Mouse (Mus musculus) urinary bladder, postnatal 10 days (tissue): ENCODE measurements around the gene Thra.
"Not testable (repeated sequence)": the region's sequence is repeated elsewhere in the genome, so short reads cannot be mapped to it uniquely, and the experiment has no call there.

ENCODE experiments used
- DNase-seq: peaks from one replicate; pipeline ENCODE4 v3.0.0; 2022; ENCODE audit warnings: low spot score

The Thra gene

GRCm38 (mm10) chr11:98717904-98718303 is 22.5 kb upstream of the Thra start:
- DNase-seq = no peak

GRCm38 (mm10) chr11:98720756-98721155 is 19.7 kb upstream of the Thra start:
- no peak for DNase-seq

- no peak for DNase-seq
Measured at GRCm38 (mm10) chr11:98721458-98722226, 18.8 kb upstream of the Thra start.

- no peak for DNase-seq
Measured at GRCm38 (mm10) chr11:98723098-98723497, 17.3 kb upstream of the Thra start.

- no peak for DNase-seq
Measured at GRCm38 (mm10) chr11:98725926-98726506, 14.4 kb upstream of the Thra start.

GRCm38 (mm10) chr11:98729119-98729588 is 11.3 kb upstream of the Thra start, which contains the start of gene Med24:
Gene Med24, minus strand, starts transcription at chr11:98729435.
- no peak for DNase-seq

GRCm38 (mm10) chr11:98730727-98731126 is 9.7 kb upstream of the Thra start:
- no peak for DNase-seq

- DNase-seq = no peak
Measured at GRCm38 (mm10) chr11:98731134-98731533, 9.3 kb upstream of the Thra start.

- DNase-seq = no peak
Measured at GRCm38 (mm10) chr11:98734020-98734419, 6.4 kb upstream of the Thra start.

- DNase-seq = no peak
Measured at GRCm38 (mm10) chr11:98735111-98735510, 5.3 kb upstream of the Thra start.

GRCm38 (mm10) chr11:98736176-98736575 is 4.3 kb upstream of the Thra start:
- no peak for DNase-seq

- DNase-seq = not testable (repeated sequence)
Measured at GRCm38 (mm10) chr11:98737220-98737619, 3.2 kb upstream of the Thra start.

GRCm38 (mm10) chr11:98738428-98738911 is 2.0 kb upstream of the Thra start:
- no peak for DNase-seq

- DNase-seq = no peak
Measured at GRCm38 (mm10) chr11:98738925-98739324, 1.5 kb upstream of the Thra start.

- DNase-seq = no peak
Measured at GRCm38 (mm10) chr11:98740026-98740392, 429 bp upstream of the Thra start.

- no peak for DNase-seq
Measured at GRCm38 (mm10) chr11:98741051-98741620, 698 bp downstream of the Thra start.

GRCm38 (mm10) chr11:98741622-98742396 is 1.4 kb downstream of the Thra start:
- DNase-seq = no peak

- DNase-seq = no peak
Measured at GRCm38 (mm10) chr11:98742397-98743291, 2.2 kb downstream of the Thra start.

GRCm38 (mm10) chr11:98743655-98744345 is 3.4 kb downstream of the Thra start:
- DNase-seq = no peak

- DNase-seq = no peak
Measured at GRCm38 (mm10) chr11:98744456-98745019, 4.1 kb downstream of the Thra start.
